Comparison of ENCODE assay signal across 8 mouse cellular contexts in the genomic region with DNA sequence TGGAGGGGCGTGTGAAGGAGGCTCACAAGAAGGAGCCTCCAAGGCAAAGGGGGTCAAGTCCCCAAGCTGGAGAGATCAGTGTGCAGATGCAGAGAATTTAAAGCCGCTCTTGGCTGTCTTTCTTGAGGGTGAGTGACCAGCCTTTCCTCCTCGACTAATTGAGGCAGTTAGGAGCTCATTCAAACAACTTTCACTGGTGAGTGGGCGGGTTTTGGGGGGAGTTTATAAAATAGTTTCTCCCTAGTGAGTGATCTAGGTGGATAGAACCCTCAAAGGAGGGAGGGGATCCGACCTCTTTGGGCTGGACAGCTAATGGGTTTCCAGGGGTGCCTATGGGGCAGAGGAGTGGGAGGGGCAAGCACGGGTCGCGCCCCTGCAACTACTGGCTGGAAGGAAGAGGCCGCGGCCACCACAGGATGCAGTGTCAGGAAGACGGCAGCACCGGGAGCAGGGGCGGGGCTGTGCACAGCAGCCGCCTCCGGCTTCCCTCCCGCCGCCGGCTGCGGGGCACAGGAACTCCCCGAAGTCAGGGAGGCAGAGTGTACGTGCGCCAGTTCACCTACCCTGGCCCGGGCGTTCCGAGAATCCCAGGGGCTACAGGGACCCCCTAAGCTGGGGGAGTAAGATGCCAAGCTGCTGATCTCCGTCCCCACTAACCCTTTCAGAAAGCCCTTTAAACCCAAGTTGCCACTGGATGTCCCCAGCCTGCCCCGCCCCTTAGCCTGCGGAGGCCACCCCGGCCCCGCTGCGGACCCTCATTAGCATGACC.
A peak's percentile ranks its signal among the peaks of the same experiment; 100 is the strongest.
DNase-seq lines count a peak whose midpoint lies in the region; ATAC-seq lines count a peak whose summit lies in the region.

No protein-coding gene starts in this region.

- H3K4me1 ChIP-seq in forebrain, embryonic 12.5 days: peaks cover 89% of the 10 kb centered on the region

- H3K27me3 ChIP-seq in forebrain, embryonic 12.5 days: no peaks in the 10 kb centered on the region

- H3K9me3 ChIP-seq in forebrain, embryonic 12.5 days: no peaks in the 10 kb centered on the region

- peak overlapping the region; percentile 97 for H3K27ac ChIP-seq in forebrain, embryonic 12.5 days

- H3K9ac ChIP-seq in forebrain, embryonic 12.5 days: peak overlapping the region; percentile 95

- intact Hi-C loops in heart, postnatal 36 days (cut with DNase I): loop anchor here (1.0 kb wide), 1 partner anchor 18 kb away; no protein-coding TSS in a partner anchor

- 1% methylated on average over 30 of the region's 31 CpGs for WGBS in forebrain, embryonic 12.5 days

- peak; percentile 28 for ATAC-seq in forebrain, embryonic 12.5 days (ENCODE audit: low FRiP score)
- ATAC-seq in megakaryocyte progenitor cell, adult 5-6 weeks (replicated peaks; ENCODE audit: poor library complexity): peak; percentile 79

- peak overlapping the region; percentile 83 for H3K4me3 ChIP-seq in forebrain, embryonic 12.5 days (replicated peaks)

- peak overlapping the region; percentile 98 for H3K4me2 ChIP-seq in forebrain, embryonic 12.5 days

- no peaks in the 10 kb centered on the region for H3K36me3 ChIP-seq in forebrain, embryonic 12.5 days (replicated peaks)

- DNase-seq in adrenal gland, adult (ENCODE audit: inconsistent age in 2 of 2, low spot score in 1 of 2): peak; percentile 77 to 84
- no peak for DNase-seq in adrenal gland, postnatal 4 days (ENCODE audit: low spot score in 2 of 2)
- peak; percentile 79 for DNase-seq in ZHBTc4 (ENCODE audit: low read depth, low spot score)
- DNase-seq in heart, postnatal 36 days: peak; percentile 70 to 78
- DNase-seq in kidney, postnatal 4 days: peak; percentile 77 to 86
- peak; percentile 56 to 78 for DNase-seq in spleen, postnatal 4 days (ENCODE audit: low spot score in 2 of 2)

Comparison
In these comparisons a context has a peak if more than half of its experiments do, and no peak if none do; other contexts are left out.
1. DNase-seq: peak in adrenal gland, adult (2 of 2), ZHBTc4 (single experiment), heart, postnatal 36 days (2 of 2), kidney, postnatal 4 days (2 of 2) and spleen, postnatal 4 days (2 of 2); none in adrenal gland, postnatal 4 days (0 of 2).